Mouse (Mus musculus) splenic B cell, adult 2 months (primary cell): Measurements from ENCODE around the gene Amdhd2.

ENCODE experiments used
- DNase-seq: peaks from one replicate; pipeline ENCODE4 v3.0.0-alpha.2; 2011; ENCODE audit warnings: low read depth, low spot score
- H3K27me3 ChIP-seq: 2 replicates; pipeline ENCODE4 v1.6.1; 2012; ENCODE audit warnings: mild to moderate bottlenecking, low read length, moderate library complexity, mixed read lengths; ENCODE audit not compliant: control insufficient read depth, poor library complexity, insufficient read depth, severe bottlenecking
- H3K36me3 ChIP-seq: 2 replicates; pipeline ENCODE4 v1.6.1; 2012; ENCODE audit warnings: mild to moderate bottlenecking, low read length, moderate library complexity, mixed read lengths; ENCODE audit not compliant: control insufficient read depth, poor library complexity, insufficient read depth, severe bottlenecking

Amdhd2 gene

DNA sequence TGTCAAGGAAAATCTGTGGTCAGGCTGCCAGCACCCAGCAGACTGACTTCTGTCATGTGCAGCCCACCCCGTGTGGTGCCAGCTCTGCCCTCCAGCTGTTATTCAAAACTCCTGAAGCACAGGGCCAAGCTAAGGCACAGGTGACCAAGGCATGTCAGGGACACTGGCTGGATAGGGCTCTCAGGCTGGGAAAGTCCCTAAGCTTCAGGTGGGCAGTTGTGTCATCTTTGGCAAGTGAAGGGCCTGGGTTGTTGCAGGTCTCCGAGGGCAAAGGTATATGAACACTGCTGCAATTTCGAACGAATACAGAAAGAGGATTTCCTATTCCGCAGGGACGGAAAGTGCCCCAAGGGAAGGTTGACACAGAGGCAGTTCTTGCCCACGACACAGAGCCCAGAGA, 41.3 kb upstream of the Amdhd2 start:
- Histone ChIP-seq H3K27me3 (no peaks in the 10 kb centered on the region), H3K36me3 (no peaks in the 10 kb centered on the region)
- no peak for DNase-seq

DNA sequence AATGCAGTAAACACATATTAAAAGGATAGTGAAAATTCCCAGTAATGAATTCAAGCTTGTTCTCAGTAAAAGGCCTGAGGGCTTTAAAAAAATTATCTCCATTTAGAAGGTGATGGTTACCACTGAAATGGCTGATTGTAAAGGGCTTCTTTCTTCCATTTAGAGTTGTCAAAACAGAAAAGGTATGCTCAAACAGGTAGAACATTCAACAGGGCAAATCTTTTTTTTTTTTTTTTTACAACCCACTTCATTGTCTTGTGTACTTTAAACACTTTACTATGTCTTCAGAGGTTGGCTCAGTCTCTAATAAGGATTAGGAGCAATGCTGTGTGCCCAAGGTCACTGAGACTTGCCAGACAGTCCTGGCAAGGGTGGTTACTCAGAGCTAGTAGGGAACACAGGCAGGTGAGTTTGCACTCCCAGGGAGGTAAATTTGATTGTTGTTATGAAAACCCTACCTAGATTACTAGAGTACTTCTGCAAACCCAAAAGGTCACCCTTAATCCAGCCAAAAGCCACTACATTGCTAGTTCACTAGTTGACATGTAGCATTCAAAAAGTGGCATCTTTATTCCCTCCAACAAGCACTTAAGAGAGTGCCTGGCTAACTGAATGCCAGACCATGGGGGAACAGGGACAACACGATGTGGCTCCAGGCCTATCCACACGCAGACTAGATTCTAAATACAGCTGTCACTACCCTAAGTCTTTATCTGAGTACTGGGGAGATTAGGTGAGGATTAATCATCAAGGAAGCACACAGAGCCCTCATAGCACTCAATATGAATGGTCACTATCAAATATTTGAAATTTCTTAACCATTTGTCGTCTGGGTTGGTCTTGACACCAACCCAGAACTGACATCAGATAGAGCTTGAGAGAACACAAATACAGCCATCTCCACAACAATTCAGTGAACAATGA, 40.3 kb upstream of the Amdhd2 start:
- H3K36me3 ChIP-seq: no peaks in the 10 kb centered on the region
- no peaks in the 10 kb centered on the region for H3K27me3 ChIP-seq
- no peak for DNase-seq

DNA sequence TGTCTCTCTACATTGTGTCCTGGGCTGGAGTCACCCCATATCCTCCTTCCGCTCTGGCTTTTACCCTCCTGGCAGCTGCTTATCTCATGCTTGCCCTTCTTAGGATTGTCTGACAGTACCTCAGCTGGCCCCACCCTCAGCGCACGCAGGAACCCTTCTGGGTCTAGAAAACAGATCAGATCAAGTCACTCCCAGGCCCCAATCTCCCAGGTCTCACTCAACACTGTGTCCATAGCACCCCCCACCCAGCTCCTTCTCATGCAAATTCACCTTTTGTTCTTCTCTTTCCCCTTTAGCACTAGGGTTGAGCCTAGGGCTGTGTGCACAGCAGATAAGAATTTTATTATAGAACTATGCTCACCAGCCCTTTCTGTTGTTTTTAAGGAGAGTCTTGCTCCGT, 39.5 kb upstream of the Amdhd2 start:
- Histone ChIP-seq H3K36me3 (no peaks in the 10 kb centered on the region), H3K27me3 (no peaks in the 10 kb centered on the region)
- no peak for DNase-seq

DNA sequence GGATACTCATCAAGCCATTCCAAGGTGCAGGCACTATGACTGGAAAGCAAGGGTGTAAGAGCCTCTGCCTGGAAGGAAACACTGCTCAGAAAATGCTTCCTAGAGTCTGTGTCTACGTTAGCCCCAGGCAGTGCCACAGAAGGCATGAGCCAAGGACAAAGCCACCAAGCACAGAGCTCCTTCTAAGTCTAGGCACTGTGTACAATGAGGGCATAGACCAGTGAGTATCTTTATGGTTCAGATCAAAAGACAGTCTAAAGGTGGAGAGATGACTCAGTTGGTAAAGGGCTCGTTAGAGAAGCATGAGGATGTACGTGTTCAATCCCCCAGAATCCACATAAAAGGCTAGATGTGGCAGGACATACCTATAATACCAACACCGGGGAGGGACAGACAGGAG, 37.5 kb upstream of the Amdhd2 start:
- no peaks in the 10 kb centered on the region for H3K27me3 ChIP-seq
- DNase-seq: no peak
- no peaks in the 10 kb centered on the region for H3K36me3 ChIP-seq

DNA sequence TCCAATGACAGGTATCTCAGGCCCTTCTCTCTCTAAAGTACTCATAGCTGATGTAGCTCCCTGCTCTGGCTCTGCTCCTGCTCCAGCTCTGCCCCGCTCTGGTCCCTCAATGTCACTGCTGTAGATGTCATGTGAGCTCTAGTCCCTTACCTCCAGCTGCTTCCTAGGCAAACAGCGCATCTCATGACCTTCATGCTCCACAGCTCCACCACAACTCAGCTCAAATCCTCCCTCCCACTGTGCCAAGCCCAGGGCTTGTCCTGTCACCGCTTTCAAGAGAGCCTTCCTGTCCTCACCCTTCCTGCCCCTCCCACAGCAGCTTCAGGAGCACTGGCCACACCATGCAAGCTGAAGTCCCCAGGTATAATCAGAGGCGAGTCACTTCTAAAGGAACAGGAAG, 36.2 kb upstream of the Amdhd2 start:
- Histone ChIP-seq H3K27me3 (no peaks in the 10 kb centered on the region), H3K36me3 (no peaks in the 10 kb centered on the region)
- DNase-seq: no peak

DNA sequence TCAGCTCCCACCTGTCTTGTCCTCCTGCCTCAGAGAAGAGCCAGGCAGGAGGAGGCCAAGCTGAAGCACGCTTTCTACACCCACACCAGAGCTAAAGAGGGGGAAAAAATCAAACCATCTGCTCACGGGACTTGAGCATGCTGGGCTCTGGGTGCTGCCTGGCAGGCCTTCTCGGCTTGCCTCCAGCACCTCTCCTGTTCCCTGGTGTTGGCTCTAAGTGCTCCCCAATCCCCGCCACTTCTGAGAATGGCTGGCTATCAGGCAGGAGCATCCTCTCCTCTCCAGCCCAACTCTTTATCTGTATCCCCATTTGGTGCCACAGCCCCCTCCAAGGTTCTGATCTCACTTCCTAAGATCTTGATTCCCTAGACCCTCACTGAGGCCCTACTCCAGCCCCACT, 35.7 kb upstream of the Amdhd2 start:
- Histone ChIP-seq H3K27me3 (no peaks in the 10 kb centered on the region), H3K36me3 (no peaks in the 10 kb centered on the region)
- no peak for DNase-seq

DNA sequence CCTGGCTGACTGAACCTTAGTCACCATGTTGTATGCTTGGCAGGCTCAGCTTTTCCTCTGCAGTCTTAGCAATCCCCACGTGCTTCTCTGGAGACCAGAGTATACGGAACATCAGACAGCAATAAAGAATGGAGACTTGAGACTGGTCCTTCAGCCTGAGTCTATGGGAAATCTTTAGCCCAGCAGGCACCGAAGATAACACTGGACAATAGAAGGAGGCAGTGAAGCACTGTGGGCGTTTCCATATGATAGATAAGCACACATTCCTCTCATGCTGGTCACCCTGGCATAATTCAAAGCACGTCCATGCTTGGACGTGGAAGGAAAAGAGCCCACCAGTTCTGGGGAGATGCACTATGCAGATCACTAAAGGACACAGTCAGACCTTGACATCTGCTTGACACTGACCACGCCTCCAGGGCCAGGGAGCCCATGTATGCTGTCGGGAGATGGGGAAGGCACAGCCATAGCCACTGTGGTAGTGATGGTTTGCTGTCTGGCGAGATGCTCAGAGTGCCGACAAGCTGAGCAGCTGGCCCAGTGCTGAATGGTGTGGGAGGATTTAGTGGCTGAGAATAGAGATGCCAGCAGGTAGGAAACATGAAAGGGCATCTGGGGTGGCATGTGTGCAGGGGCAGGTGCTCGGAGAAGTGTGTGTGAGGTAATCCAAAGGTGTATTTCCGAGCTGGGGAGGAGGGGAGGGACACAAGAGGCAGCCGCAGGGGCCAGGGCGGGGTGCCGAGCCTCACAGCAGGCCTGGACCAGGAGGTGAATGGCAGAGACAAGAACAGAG, 33.7 kb upstream of the Amdhd2 start:
- DNase-seq: no peak
- Histone ChIP-seq H3K36me3 (no peaks in the 10 kb centered on the region), H3K27me3 (no peaks in the 10 kb centered on the region)

DNA sequence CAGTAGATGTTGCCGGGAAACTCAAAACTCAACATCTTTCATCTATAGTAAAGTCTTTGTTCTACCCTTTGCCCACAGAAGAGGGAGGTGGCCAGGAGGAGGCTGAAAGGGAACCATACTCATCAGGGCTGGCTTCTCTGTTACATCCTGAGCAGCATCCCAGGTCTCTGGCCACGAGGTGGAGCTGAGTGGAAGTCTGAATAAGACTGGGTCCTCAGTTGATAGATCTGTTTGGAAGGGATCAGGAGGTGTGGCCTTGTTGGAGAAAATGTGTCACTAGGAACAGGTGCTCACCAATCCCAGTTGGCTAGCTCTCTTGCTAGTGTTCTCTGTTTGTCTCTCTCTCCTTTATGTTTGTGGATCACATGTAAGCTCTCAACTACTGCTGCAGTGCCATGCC, 31.8 kb upstream of the Amdhd2 start:
- no peak for DNase-seq
- Histone ChIP-seq H3K36me3 (no peaks in the 10 kb centered on the region), H3K27me3 (no peaks in the 10 kb centered on the region)

DNA sequence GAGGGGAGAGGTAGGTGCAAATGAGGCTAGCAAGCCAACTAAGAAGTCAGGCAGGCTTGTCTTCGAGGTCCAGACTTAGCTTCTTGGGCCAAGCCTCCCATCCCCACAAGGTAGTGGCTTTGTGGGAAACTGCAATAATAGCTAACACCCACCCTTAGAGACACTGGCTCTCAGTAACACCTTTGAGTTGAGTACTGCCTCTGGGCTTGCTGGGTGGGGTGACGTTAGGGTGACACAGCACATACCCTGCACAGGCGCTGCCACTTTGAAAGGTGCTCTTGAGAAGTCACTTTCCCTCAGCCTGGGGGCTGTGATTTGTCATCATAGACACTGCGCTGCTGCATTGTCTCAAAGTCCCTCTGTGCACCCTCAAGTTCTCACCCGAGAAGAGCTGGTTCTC, 30.2 kb upstream of the Amdhd2 start:
- Histone ChIP-seq H3K36me3 (no peaks in the 10 kb centered on the region), H3K27me3 (no peaks in the 10 kb centered on the region)
- no peak for DNase-seq

DNA sequence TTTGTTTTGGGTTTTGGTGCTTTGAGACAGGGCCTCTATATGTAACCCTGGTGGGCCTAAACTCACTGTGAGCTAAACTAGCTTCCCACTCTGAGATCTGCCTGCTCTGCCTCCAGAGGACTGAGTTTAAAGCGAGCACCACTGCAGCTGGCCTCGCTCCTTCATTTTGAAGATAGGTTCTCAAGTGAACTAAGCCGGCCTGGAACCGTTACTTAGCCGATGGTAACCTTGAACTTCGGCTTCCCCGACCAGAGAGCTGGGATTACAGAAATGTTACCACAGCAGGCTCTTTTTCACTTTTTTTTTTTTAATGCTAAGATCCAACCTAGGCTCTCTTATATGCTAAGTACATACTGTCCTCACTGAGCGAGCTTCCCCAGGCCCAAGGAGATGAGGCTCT, 29.7 kb upstream of the Amdhd2 start:
- no peaks in the 10 kb centered on the region for H3K27me3 ChIP-seq
- H3K36me3 ChIP-seq: no peaks in the 10 kb centered on the region
- no peak for DNase-seq

DNA sequence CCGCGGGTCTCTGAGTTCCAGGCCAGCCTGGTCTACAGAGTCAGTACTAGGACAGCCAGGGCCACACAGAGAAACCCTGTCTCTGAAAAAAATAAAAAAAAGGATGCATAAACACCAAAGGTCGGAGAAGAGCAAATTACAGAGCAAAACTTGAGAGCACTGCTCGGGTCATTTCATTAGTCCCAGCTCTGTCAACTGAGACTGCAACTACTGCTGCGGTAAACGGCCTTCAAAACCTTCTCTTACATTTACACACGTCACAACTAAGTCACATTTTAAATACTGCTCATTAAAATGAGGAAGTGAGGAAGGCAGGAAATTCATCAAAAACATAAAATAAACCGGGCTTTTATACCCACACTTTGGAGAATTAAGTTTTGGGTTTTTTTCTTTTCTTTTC, 29.3 kb upstream of the Amdhd2 start:
- peak; percentile 68 for DNase-seq
- H3K27me3 ChIP-seq: no peaks in the 10 kb centered on the region

DNA sequence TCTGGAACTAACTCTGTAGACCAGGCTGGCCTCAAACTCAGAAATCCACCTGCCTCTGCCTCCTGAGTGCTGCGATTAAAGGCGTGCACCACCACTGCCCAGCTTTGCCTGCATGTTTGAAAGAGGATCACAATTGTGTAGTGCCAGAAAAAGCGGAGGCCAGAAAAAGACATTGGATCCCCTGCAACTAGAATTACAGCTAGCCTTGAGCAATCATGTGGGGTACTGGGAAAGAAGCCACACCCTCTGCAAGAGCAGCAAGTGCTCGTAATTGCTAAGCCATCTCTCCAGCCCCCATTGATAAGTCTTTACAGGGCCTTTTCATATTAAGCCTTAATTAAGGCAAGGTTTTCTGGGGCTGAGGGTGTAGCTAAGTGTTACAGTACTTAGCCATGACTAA, 27.9 kb upstream of the Amdhd2 start:
- Histone ChIP-seq H3K36me3 (no peaks in the 10 kb centered on the region), H3K27me3 (no peaks in the 10 kb centered on the region)
- DNase-seq: no peak

More for the DNA sequence above, 29.3 kb upstream of the Amdhd2 start:
- no peaks in the 10 kb centered on the region for H3K36me3 ChIP-seq

DNA sequence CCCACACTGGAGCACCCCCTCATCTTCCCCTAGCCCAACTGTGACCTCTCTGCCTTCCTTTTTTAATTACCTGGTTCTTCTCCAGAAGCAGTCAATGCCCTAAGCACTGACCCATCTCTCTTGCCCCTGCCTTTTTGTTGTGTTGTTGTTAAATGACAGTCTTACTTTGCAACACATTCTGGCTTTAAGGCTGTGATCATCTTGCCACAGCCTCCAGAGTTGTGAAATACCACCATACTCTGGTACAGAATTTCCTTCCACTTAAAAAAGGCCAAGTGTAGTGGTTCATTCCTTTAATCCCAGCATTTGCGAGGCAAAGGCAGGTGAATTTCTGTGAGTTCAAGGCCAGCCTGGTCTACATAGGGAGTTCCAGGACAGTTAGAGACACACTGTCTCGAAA, 27.4 kb upstream of the Amdhd2 start:
- DNase-seq: no peak
- H3K36me3 ChIP-seq: no peaks in the 10 kb centered on the region
- no peaks in the 10 kb centered on the region for H3K27me3 ChIP-seq

DNA sequence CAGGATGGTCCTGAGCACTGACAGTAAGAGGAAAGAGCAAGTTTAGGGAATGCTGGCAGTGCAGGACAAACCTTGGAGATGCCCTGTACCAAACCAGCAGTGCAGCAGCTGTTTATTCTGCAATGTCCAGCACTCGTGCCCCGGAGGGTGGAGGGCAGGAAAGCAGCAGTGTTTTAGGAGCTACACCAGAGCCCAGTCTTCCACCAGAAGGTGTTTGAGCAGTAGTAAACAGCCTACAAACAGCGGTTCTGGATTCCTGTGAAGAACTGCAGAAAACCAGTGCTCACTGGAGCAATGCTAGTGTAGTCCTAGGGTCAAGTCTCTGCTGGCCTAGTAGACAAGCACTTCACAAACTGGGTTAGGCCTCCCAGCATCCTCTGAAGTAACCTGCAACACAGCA, 10.7 kb upstream of the Amdhd2 start:
- no peak for DNase-seq
- H3K27me3 ChIP-seq: no peaks in the 10 kb centered on the region
- no peaks in the 10 kb centered on the region for H3K36me3 ChIP-seq

DNA sequence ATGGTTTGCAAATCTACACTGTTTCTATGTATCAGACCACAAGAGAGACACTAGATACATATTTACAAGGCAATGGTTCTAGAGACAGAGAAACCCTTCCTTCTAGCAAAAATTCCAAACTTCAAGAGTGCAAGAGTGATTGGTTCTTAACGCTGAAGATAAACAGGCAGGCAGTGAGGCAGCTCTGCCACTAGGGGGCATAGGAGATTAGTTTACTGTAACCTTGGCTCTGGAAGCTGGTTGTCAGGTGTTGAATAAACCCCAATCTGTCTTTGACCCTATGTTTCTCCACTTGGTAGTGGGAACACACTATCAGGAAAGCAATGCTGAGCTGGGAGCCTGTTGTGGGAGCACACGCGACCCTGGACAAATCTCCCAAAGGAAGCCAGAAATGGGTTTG, 9.9 kb upstream of the Amdhd2 start:
- Histone ChIP-seq H3K27me3 (no peaks in the 10 kb centered on the region), H3K36me3 (no peaks in the 10 kb centered on the region)
- peak; percentile 86 for DNase-seq
